Comparison of ENCODE assay signal across 29 mouse cellular contexts in genomic region chr11:14195081-14195480, GRCm38 (mm10).
"Had no signal": no experiment of that assay in that cellular context is flagged by ENCODE, and none has a peak within 500 bp of the region (broad histone marks: within the 10 kb centered on the region; RNA-seq: fewer than 3 reads in every experiment).

No protein-coding gene starts in this region.

- H3K9ac ChIP-seq: embryonic facial prominence, embryonic 12.5 days; embryonic facial prominence, embryonic 13.5 days; embryonic facial prominence, embryonic 15.5 days; forebrain, embryonic 12.5 days; forebrain, embryonic 13.5 days; forebrain, embryonic 15.5 days; forebrain, postnatal 0 days had no signal

- H3K27ac ChIP-seq: embryonic facial prominence, embryonic 10.5 days; embryonic facial prominence, embryonic 12.5 days; embryonic facial prominence, embryonic 13.5 days; embryonic facial prominence, embryonic 15.5 days; forebrain, embryonic 10.5 days; forebrain, embryonic 12.5 days; forebrain, embryonic 13.5 days; forebrain, embryonic 15.5 days; gastrocnemius, adult 2 months; heart, adult 2 months had no signal

- H3K36me3 ChIP-seq: embryonic facial prominence, embryonic 10.5 days; embryonic facial prominence, embryonic 12.5 days; embryonic facial prominence, embryonic 13.5 days; embryonic facial prominence, embryonic 15.5 days; forebrain, embryonic 10.5 days; forebrain, embryonic 12.5 days; forebrain, embryonic 15.5 days had no signal

- H3K4me1 ChIP-seq: embryonic facial prominence, embryonic 10.5 days; embryonic facial prominence, embryonic 12.5 days; embryonic facial prominence, embryonic 13.5 days; embryonic facial prominence, embryonic 15.5 days; forebrain, embryonic 10.5 days; forebrain, embryonic 12.5 days; forebrain, embryonic 13.5 days; forebrain, embryonic 15.5 days had no signal

- DNase-seq: cerebellum, adult 2 months; cerebellum, adult 8-10 months; cerebellum, adult 9-10 months; cerebellum, adult 9-11 months; cerebellum, postnatal 10 days; cerebellum, postnatal 14 days; cerebellum, postnatal 25 days; cerebellum, postnatal 36 days; embryo, embryonic 11 days; forebrain, postnatal 0 days; gastrocnemius, adult 2 months; gastrocnemius, postnatal 10 days; gastrocnemius, postnatal 14 days; gastrocnemius, postnatal 25 days; gastrocnemius, postnatal 36 days; heart, adult 11 months; heart, adult 18-20 months; heart, adult 2 months had no signal

- ATAC-seq: forebrain, embryonic 13.5 days; forebrain, embryonic 14.5 days; forebrain, embryonic 15.5 days; forebrain, embryonic 16.5 days; forebrain, postnatal 0 days had no signal

- H3K4me2 ChIP-seq: embryonic facial prominence, embryonic 12.5 days; embryonic facial prominence, embryonic 13.5 days; embryonic facial prominence, embryonic 15.5 days; forebrain, embryonic 12.5 days; forebrain, embryonic 13.5 days; forebrain, embryonic 15.5 days had no signal

- H3K9me3 ChIP-seq: embryonic facial prominence, embryonic 10.5 days; embryonic facial prominence, embryonic 12.5 days; embryonic facial prominence, embryonic 13.5 days; embryonic facial prominence, embryonic 15.5 days; forebrain, embryonic 10.5 days; forebrain, embryonic 12.5 days; forebrain, embryonic 13.5 days; forebrain, embryonic 15.5 days had no signal

- H3K27me3 ChIP-seq: embryonic facial prominence, embryonic 12.5 days; embryonic facial prominence, embryonic 13.5 days; embryonic facial prominence, embryonic 15.5 days; forebrain, embryonic 12.5 days; forebrain, embryonic 13.5 days; forebrain, embryonic 15.5 days had no signal

- H3K4me3 ChIP-seq: embryonic facial prominence, embryonic 10.5 days; embryonic facial prominence, embryonic 12.5 days; embryonic facial prominence, embryonic 13.5 days; embryonic facial prominence, embryonic 15.5 days; erythroblast, embryonic 14.5 days; forebrain, embryonic 10.5 days; forebrain, embryonic 12.5 days; forebrain, embryonic 13.5 days; forebrain, embryonic 15.5 days; gastrocnemius, adult 2 months; heart, adult 2 months had no signal
